Mouse (Mus musculus) cortical plate, adult 2 months (tissue): ENCODE measurements around the gene Ky.

Experiments used
- CTCF ChIP-seq: fragments of 200-500 bp; IDR thresholded peaks from 2 replicates; pipeline ENCODE4 v1.5.1; 2011; ENCODE audit warnings: mild to moderate bottlenecking, control low read depth, low read length; ENCODE audit not compliant: insufficient read depth; ENCODE audit errors: extremely low read depth
- POLR2A ChIP-seq: fragments of 200-500 bp; IDR thresholded peaks from 2 replicates; pipeline ENCODE4 v1.6.1; 2011; ENCODE audit warnings: mild to moderate bottlenecking, low read length, control low read depth; ENCODE audit not compliant: insufficient read depth; ENCODE audit errors: extremely low read depth

GRCm38 (mm10) chr9:102521396-102521795 is 15.8 kb downstream of the Ky start:
- TF ChIP-seq POLR2A (no peak), CTCF (no peak)
